Mouse (Mus musculus) spleen, adult 12 weeks (tissue): ENCODE results near the gene Crispld2.

Experiments used
- DNase-seq: peaks from one replicate; pipeline ENCODE4 v3.0.0; 2022; ENCODE audit warnings: low spot score

Crispld2 gene

DNA sequence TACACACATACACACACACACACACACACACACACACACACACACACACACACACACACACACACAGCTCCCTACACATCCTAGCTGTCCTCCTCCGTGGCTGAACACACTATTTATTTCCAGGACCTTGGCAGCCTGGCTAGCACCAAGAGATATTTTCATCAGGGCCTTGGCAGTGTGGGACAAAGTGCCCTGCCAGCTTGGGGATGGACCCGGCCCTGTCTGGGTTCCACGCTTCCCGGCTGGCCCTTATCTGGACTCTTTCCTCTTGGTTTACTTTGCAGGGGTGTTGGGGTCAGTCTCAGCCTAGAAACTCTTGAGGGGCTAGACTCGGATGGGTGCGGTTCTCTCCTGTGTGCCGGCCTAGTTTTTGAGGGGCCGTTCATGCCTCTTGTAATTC lies 8.2 kb downstream of the Crispld2 start:
- no peak for DNase-seq

- no peak for DNase-seq
Measured at GRCm38 (mm10) chr8:120001712-120002111, 9.5 kb downstream of the Crispld2 start.

GRCm38 (mm10) chr8:120002348-120002747 lies 10.1 kb downstream of the Crispld2 start:
- DNase-seq, result no peak

DNA sequence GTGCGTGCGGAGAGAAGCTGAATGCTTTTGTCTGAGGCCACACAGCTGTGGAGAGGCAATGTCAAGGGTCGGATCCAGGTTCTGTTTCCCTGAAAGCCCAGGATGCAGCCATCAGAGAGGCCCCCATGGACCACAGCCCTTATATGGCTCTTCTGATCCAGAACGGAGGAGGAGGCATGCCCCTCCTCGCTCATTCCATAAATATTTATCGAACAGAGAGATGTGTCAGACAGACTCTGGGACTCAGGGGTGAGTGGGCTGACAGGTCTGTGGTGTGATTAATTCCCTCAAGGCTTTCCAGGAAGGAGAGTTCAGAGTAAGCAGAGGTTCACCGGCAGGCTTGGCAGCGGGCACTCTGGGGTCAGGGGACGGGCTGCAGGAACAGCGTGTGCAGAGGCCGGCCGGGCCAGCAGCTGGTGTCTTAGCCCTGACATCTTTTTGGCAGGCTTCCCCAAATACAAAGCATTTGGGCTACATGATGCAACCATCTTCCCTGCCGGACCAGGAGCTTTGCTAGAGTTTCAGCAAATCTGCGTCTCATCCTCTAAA lies 12.0 kb downstream of the Crispld2 start:
- no peak for DNase-seq

DNA sequence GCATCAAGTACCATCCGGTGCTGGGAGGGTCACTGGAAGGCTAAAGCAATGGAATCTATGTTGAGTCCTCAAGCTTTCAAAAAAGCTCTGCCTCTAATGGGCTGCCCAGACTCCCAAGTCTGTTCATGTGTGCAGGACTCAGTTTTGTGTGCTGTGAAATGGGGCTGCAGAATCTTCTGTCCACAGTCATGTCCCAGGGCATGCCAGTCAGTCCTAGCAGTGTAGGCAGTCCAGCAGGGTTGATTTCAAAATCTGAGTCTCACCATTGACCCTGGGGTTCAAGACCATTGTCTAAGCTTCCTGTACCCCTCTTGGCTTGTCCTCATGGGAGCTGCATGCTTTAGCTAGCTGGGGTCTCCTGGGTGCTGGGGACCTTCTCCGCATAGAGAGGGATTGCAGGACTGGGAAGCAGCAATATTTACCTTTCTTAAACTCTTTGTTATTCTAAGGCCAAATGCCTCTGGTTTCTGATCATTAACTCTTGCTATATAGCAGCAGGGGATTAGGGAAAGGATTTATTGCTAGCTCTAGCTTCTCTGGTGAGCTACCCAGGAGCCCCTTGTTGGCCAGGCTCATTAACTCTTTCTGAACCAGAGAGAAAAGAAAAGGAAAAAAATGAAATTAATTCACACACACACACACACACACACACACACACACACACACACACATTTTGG lies 12.6 kb downstream of the Crispld2 start:
- no peak for DNase-seq

DNA sequence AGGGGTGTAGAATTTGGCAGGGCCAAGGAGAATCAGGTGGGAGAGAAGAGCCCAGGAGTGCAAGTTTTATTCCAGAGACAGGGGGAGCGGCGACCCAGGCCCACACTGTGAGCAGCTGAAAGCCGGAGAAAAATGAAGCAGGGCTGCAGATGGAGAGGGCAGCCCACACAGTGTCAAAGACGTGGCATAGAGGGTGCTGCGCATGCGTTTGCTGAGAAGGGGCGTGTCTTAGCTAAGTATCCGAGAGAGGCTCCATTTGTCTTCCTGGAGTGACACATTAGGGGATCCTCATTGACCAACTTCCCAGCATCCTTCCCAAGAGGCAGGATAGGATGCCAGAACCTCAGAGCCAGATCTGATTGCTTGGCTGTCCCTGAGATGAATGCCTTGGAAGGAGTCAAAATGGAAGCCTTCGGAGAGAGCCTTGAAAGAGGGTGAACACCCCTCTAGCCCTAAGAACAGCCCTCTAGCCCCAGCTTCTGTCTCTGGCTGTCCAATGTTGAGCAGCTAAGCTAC lies 14.5 kb downstream of the Crispld2 start:
- DNase-seq, result no peak

GRCm38 (mm10) chr8:120007178-120007577 lies 14.9 kb downstream of the Crispld2 start:
- no peak for DNase-seq

- no peak for DNase-seq
Measured at GRCm38 (mm10) chr8:120009284-120009683, 17.0 kb downstream of the Crispld2 start.

DNA sequence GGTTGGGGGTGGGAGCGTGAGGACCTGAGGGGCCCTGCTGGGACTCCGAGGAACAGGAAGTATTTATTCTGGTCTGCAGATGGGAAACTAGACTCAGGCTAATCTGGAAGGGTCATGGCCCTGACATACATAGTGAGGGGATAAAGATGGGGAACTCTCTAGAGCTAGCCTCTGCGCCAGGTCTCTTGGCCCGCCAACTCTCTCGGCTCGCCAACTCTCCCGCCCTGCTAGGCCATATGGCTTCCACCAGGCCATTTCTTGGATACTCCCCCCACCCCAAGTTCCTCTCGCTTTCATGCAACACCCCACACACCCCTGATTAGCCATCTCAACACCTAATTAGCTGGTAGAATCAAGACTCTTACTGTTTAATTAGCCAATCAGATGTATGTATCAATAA lies 20.3 kb downstream of the Crispld2 start:
- no peak for DNase-seq

DNA sequence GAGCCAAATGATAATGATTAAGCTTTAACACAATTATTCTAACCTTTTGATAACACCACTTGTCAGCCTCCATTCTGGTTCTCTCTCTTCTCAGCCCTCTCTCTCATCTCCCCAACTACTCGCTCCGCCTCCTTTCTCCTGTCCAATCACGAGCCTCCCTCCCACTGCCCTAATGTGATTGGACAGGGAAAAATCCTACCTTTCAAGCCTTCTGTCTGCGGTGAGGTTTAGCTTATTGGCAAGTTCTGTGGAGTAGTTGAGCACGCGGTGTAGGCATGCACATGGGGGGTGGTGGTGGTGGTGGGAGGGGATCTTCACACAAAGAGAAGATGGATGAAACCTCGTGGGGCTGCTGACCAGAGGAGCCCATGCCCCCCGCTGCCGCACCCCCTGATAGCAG lies 20.7 kb downstream of the Crispld2 start:
- no peak for DNase-seq

DNA sequence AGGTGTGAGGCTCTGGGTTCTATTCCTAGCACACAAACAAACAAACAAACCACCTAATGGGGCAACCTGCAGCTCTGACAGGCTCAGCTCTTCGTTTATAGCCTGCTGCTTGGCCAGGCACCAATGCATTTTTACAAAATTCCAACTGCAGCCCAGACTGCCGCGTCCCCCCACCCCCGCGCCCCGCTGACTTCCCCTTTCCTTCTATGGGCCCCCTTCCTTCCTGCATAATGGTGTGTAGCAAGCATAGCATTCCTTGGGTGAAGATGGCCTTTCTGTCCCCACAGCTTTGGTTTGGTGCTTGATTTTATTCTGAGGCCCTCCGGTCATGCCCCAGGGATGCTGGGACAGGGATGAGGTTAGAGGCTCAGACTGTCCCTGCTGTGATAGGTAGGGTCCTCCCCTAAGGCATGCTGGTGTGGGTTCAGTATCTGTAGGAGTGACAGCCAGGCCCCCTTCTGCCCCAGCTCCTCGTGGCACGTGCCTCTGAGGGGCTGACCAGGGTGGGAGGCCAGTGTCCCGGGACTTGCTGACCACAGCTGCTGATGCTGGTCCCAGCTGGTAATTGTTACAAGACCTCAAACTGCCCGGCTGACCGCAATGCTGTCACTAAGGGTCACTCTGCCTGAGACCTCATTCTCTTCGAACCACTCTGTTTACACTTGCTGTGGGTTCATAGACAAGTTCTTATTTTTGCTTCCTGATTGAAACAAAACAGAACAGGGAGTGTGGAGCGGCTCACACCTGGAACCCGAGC lies 22.2 kb downstream of the Crispld2 start:
- DNase-seq, result no peak

DNA sequence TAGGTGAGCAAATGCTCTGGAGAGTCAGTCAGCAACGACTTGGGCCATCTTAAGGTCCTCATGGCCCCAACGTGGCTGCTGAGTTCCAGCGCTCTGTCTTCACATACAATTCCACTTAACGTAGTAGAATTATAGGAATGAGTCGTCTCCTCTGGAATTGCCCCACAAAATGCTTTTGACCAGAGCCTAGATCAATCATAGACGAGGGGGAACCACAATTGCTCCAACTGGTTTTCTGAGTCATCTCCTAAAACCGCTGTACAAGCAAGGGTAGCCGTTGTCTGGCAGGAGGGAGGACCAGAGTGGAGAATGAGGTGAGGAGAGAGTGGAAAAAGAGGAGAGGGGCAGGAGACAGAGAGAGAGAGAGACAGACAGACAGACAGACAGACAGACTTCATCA lies 23.7 kb downstream of the Crispld2 start:
- no peak for DNase-seq

DNA sequence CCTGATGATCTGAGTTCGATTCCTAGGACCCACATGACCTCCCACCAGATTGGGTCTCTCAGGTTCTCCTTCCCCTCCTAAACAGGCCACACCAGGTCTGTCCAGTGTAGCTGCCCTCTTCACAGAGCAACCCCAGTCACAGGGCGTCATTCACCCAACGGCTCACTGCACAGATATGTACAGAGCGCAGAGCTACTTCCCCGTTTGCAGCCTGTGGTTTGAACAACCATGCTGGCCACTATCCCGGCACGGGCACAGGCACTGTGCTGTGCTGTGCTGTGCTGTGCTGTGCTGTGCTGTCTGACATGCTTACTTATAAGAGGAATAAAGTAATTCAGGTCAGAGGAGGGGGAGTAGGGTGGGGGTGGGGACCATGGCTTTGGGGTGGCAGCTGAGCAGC lies 24.2 kb downstream of the Crispld2 start:
- DNase-seq, result no peak

DNA sequence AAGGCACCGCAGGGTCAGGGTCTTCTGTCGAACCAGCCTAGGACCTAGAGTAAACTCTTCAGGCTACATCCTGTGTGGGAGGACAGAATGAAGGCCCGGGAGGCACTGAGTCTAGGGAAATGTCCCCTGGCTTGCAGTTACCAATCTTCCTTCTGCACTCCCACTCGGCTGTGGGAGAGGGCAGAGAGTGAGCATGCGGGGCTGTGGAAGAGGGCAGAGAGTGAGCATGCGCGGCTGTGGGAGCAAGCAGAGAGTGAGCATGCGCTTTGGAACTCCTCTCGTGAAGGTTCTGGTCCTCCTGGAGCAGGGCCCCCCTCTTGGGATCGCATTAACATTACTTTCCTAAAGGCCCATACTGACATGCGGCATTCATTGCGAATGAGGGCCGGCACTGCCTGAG lies 25.1 kb downstream of the Crispld2 start:
- DNase-seq, result no peak

GRCm38 (mm10) chr8:120017786-120018185 lies 25.5 kb downstream of the Crispld2 start:
- no peak for DNase-seq

DNA sequence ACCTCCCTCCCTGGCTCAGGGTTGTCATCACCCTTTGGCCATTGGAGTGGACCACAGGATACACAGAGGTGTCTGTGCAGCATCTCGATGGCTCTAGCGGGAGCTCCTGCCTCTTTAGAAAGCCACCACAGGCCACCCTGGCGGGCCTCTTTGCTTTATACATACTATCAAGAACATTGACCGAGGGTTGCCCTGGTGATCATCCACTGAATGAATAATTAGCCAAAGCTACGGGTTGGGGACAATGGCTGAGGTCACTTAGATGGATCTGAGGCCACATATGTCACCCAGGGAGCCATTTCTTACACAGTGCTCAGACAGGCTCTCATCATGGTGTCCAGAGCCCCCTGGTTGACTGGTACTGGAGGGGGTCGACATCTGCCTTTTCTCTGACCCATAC lies 26.1 kb downstream of the Crispld2 start:
- DNase-seq, result no peak

GRCm38 (mm10) chr8:120019297-120019696 lies 27.1 kb downstream of the Crispld2 start:
- no peak for DNase-seq

GRCm38 (mm10) chr8:120020298-120020697 lies 28.1 kb downstream of the Crispld2 start:
- DNase-seq, result no peak

DNA sequence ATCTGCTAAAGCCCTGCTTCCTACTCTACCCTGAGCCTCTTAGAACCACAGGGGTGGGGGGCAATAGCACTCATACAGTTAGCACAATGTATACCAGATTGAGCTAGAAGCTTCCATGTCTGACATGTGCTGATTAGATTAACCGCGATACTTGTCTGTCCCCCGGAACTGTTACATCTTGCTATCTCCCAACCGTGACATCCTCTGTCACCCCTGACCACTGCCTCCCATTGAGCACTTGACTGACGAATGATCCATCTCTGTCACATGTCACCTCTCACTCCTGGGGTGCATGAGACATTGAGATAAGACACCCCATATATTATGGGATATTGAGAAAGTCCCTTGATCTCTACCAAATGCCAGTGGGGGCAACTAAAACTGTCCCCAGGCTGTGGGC lies 34.0 kb downstream of the Crispld2 start:
- no peak for DNase-seq

DNA sequence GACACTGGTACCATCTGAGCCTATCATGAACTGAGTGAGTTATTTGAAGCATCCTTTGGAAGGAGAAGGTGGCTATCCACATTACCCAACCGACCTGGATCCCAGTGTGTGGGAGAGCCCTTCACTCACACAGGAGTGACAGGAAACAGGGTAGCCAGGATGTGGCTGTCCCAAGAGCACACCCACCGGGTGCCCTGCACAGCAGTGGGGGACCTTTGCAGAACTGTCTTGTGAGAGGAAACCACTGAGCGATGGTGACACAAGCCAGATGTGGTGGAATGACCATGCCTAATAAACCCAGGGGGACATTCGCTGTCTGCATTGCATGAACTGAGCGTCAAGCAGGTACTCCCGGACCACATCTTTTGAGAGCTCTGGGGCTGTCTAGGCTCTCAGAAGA lies 34.8 kb downstream of the Crispld2 start:
- DNase-seq, result no peak

DNA sequence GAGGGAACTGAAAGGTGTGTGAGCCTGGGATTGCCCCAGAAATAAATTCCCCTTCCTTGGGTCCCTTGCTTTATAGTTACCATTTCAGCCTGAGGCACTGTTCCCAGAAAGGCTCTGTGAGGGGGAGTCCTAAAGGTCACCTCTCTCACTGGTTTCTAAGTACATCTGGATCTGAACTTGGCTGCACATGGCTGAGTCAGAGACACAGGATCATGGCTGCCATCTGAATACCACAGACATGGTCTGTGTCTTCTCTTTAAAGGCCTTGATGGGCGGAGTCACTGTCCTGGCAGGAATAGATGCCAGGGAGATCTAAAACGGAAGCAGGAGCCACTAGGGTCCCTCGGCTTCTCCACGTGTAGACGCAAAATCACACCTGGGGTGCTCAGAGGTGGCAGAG lies 38.2 kb downstream of the Crispld2 start:
- DNase-seq, result no peak

DNA sequence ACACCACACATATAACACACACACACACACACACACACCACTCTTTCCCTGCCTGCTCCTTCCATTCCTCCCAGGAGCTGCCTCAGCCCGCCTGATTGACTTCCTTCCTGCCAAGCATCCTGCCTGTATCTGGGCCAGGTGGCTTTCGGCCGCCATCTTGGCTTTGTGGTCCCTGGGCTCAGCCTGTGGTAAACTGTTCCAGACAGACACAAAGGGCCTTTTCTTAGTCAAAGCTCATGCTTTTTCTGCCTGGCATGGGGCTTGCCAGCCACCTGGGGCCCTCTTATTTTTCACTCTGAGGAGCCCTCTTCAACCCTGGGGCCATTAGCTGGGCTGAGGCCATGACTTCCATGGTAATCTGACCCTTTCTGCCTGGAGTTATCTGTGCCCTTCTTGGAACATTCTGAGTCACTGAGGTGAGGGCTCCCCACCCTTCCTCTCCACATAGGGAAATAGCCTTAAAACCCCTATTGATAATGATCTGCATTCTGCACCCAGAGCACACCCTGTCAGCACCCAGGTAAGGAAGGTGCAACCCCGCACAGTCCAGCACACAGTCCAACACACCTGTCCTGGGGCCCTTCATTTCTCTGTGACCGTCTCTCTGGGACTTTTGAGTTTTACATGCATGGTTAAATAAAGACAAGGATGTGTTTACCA lies 40.4 kb downstream of the Crispld2 start:
- DNase-seq, result no peak

- no peak for DNase-seq
Measured at GRCm38 (mm10) chr8:120034471-120034870, 42.2 kb downstream of the Crispld2 start.
